Comparison of ENCODE assay signal across 8 mouse cellular contexts in the genomic region with DNA sequence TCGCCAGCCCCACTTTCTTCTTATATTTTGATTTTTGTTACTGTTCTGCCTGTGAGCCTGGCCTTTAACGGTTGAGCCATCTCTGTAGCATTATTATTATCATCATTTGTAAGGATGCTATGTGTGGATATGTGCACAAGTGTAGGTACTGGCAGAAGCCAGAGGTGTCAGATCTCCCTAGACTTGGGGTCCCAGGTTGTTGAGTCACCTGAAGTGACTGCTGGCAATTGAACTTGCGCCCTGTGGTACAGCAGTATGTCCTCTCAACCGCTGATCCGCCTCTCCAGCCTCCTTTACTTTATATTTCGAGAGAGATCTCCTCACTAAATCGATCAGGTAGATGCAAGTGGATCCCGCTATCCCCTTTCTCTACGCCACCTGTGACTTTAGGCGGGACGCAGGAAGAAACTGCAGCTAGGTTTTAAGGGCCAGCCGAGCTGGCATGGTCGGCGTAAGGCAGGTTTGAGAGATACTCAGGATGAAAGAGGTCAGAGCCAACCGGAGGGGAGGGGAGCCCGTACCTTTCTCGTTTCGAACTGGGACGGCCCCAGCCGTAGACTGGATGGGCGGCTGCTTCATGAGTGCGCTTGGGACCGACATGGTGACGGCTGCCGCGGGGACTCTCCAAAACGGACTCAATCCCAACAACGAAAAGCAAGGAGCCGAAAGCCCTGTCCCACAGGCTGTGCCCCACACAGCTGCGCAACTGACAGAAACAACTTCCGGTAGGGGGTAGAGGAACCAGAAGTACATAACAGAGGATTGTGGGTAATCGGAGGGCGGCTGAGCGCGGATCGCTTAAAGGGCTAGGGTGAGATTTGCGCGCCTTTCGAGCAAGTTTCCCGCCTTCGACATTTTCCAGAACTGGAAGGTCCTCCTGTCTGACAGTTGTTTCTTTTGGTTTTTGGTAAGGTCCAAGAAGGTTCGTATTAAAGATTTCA. TPM values are rescaled to one million over a fixed set of nuclear protein-coding genes. Genes with fewer than 3 reads are reported as not detected.
A peak's percentile ranks its signal among the peaks of the same experiment; 100 is the strongest.
DNase-seq lines count a peak whose midpoint lies in the region; ATAC-seq and TF ChIP-seq lines count a peak whose summit lies in the region.
"Not testable (repeated sequence)": the region's sequence is repeated elsewhere in the genome, so short reads cannot be mapped to it uniquely, and the experiment has no call there.

A gene (minus strand): TSS at position 724 of the 941 bp plus-strand sequence.
A gene (plus strand): TSS at position 782 of the 941 bp plus-strand sequence.

- ATAC-seq in heart, embryonic 12.5 days (ENCODE audit: insufficient number of reproducible peaks, low FRiP score), result peak; percentile 90
- ATAC-seq in kidney, postnatal 0 days (replicated peaks; ENCODE audit: low FRiP score, low read depth), result peak; percentile 91
- peak; percentile 92 for ATAC-seq in liver, embryonic 11.5 days (replicated peaks; ENCODE audit: low FRiP score)
- ATAC-seq in stomach, embryonic 14.5 days (ENCODE audit: insufficient number of reproducible peaks, insufficient read depth, low FRiP score, low read depth), result peak; percentile 88

- not testable (repeated sequence) for TF ChIP-seq CTCF in C2C12 (IDR thresholded peaks at IDR 0.05; ENCODE audit: control insufficient read depth, insufficient read depth, insufficient read length); brain, embryonic 14.5 days (IDR thresholded peaks at IDR 0.05; ENCODE audit: borderline replicate concordance, extremely low read depth, insufficient read depth, insufficient read length)
- TF ChIP-seq CTCF in kidney, postnatal 0 days (IDR thresholded peaks at IDR 0.05; ENCODE audit: low read depth), result peak; percentile 23; the same call in 1 of the 2 replicates

- H3K27me3 ChIP-seq in C2C12 (ENCODE audit: control insufficient read depth, insufficient read depth, insufficient read length); erythroblast, embryonic 14.5 days (ENCODE audit: control insufficient read depth); heart, embryonic 12.5 days (replicated peaks); kidney, postnatal 0 days (ENCODE audit: insufficient read depth, low read length); liver, embryonic 11.5 days (replicated peaks; ENCODE audit: control insufficient read depth, insufficient read depth, low read length); stomach, embryonic 14.5 days (ENCODE audit: control insufficient read depth, insufficient read depth, low read length): not testable (repeated sequence)

- H3K4me1 ChIP-seq in erythroblast, embryonic 14.5 days (ENCODE audit: control insufficient read depth), result peaks cover 43% of the 10 kb centered on the region
- H3K4me1 ChIP-seq in heart, embryonic 12.5 days (replicated peaks), result peaks cover 14% of the 10 kb centered on the region
- H3K4me1 ChIP-seq in kidney, postnatal 0 days (replicated peaks; ENCODE audit: insufficient read depth, low read length); stomach, embryonic 14.5 days (ENCODE audit: control insufficient read depth, insufficient read depth, low read length): not testable (repeated sequence)
- H3K4me1 ChIP-seq in liver, embryonic 11.5 days (replicated peaks; ENCODE audit: control insufficient read depth, insufficient read depth, low read length), result 0 out of 2 replicates have a peak, but pooled peaks cover 10% of the 10 kb centered on the region

- H3K36me3 ChIP-seq in C2C12 (ENCODE audit: control insufficient read depth, insufficient read depth), result peaks cover 10% of the 10 kb centered on the region
- H3K36me3 ChIP-seq in erythroblast, embryonic 14.5 days (ENCODE audit: control insufficient read depth), result peaks cover 42% of the 10 kb centered on the region
- not testable (repeated sequence) for H3K36me3 ChIP-seq in heart, embryonic 12.5 days; kidney, postnatal 0 days (ENCODE audit: insufficient read depth, low read length); liver, embryonic 11.5 days (ENCODE audit: control insufficient read depth, insufficient read depth, low read length); stomach, embryonic 14.5 days (ENCODE audit: control insufficient read depth, insufficient read depth, low read length)

- peak within 1 kb of the TSS; percentile 51; the same call in 1 of the 2 replicates for H3K27ac ChIP-seq in heart, embryonic 12.5 days (ENCODE audit: poor library complexity, severe bottlenecking)
- peak within 1 kb of the TSS; percentile 76 for H3K27ac ChIP-seq in kidney, postnatal 0 days
- H3K27ac ChIP-seq in liver, embryonic 11.5 days (ENCODE audit: low read depth, low read length), result peak within 1 kb of the TSS; percentile 47; the same call in 1 of the 2 replicates
- not testable (repeated sequence) for H3K27ac ChIP-seq in stomach, embryonic 14.5 days (ENCODE audit: low read length)

- peak within 1 kb of the TSS; percentile 85 for H3K4me3 ChIP-seq in C2C12 (ENCODE audit: insufficient read depth, poor library complexity, severe bottlenecking)
- peak within 1 kb of the TSS; percentile 71 for H3K4me3 ChIP-seq in erythroblast, embryonic 14.5 days (replicated peaks)
- peak within 1 kb of the TSS; percentile 66 for H3K4me3 ChIP-seq in heart, embryonic 12.5 days
- peak within 1 kb of the TSS; percentile 55 for H3K4me3 ChIP-seq in kidney, postnatal 0 days (replicated peaks; ENCODE audit: low read depth, low read length)
- H3K4me3 ChIP-seq in liver, embryonic 11.5 days (ENCODE audit: low read depth, low read length), result peak within 1 kb of the TSS; percentile 64
- H3K4me3 ChIP-seq in stomach, embryonic 14.5 days (ENCODE audit: low read depth, low read length), result peak within 1 kb of the TSS; percentile 51

- peak within 1 kb of the TSS; percentile 44 for H3ac ChIP-seq in C2C12 (ENCODE audit: control insufficient read depth, insufficient read length, low read depth)

- peaks cover 61% of the 10 kb centered on the region for H3K79me2 ChIP-seq in C2C12 (ENCODE audit: control insufficient read depth, insufficient read depth)

- peak; percentile 97 for DNase-seq in brain, embryonic 14.5 days (ENCODE audit: low read depth)
- peak; percentile 98 for DNase-seq in kidney, postnatal 0 days (ENCODE audit: low spot score)
- peak; percentile 84 for DNase-seq in liver, embryonic 11.5 days (ENCODE audit: low spot score)
- DNase-seq in naive thymus-derived CD4-positive, alpha-beta T cell, adult 2 months (ENCODE audit: low read depth), result peak; percentile 89

- WGBS in heart, embryonic 12.5 days, result 3% methylated on average over 42 of the region's 42 CpGs
- 3% methylated on average over 38 of the region's 42 CpGs for WGBS in kidney, postnatal 0 days
- 3% methylated on average over 38 of the region's 42 CpGs for WGBS in liver, embryonic 11.5 days
- WGBS in stomach, embryonic 14.5 days, result 4% methylated on average over 36 of the region's 42 CpGs

- peak; percentile 58; the same call in 1 of the 2 replicates for TF ChIP-seq POLR2A in brain, embryonic 14.5 days (IDR thresholded peaks at IDR 0.05; ENCODE audit: borderline replicate concordance, extremely low read depth, insufficient read depth, insufficient read length, poor library complexity, severe bottlenecking)

- peaks cover 26% of the 10 kb centered on the region for H3K79me3 ChIP-seq in C2C12 (ENCODE audit: low read depth)

- H3K9ac ChIP-seq in heart, embryonic 12.5 days, result peak within 1 kb of the TSS; percentile 79
- H3K9ac ChIP-seq in kidney, postnatal 0 days (ENCODE audit: low read depth, low read length), result peak within 1 kb of the TSS; percentile 71
- peak within 1 kb of the TSS; percentile 68 for H3K9ac ChIP-seq in liver, embryonic 11.5 days (ENCODE audit: low read depth, low read length)
- peak within 1 kb of the TSS; percentile 53 for H3K9ac ChIP-seq in stomach, embryonic 14.5 days (replicated peaks; ENCODE audit: low read depth, low read length)

- H3K4me2 ChIP-seq in heart, embryonic 12.5 days, result peak within 1 kb of the TSS; percentile 83
- H3K4me2 ChIP-seq in kidney, postnatal 0 days (ENCODE audit: low read length), result peak within 1 kb of the TSS; percentile 54
- peak within 1 kb of the TSS; percentile 83 for H3K4me2 ChIP-seq in liver, embryonic 11.5 days
- H3K4me2 ChIP-seq in stomach, embryonic 14.5 days (replicated peaks; ENCODE audit: low read depth, low read length), result peak within 1 kb of the TSS; percentile 70

- H3K9me3 ChIP-seq in erythroblast, embryonic 14.5 days (ENCODE audit: control insufficient read depth, low read length); heart, embryonic 12.5 days (replicated peaks); kidney, postnatal 0 days (replicated peaks; ENCODE audit: low read length); liver, embryonic 11.5 days (ENCODE audit: control insufficient read depth, low read length); stomach, embryonic 14.5 days (ENCODE audit: control insufficient read depth, low read depth, low read length): not testable (repeated sequence)

TF ChIP-seq in C2C12, 6 proteins besides CTCF, POLR2A, EP300 and RAD21:
- TF ChIP-seq MAX (IDR thresholded peaks at IDR 0.05), result peak; percentile 38

RNA-seq across cellular contexts. Expression of the first gene that starts in this region (rescaled TPM):
- polyA plus RNA-seq in C2C12 (2012; fragmentation: generic; extraction: Trizol), result 6.3 TPM
- 10.8 and 18.4 TPM in 2 replicates for polyA plus RNA-seq in brain, embryonic 14.5 days (2012; rRNA removed)
- polyA plus RNA-seq in erythroblast, embryonic 14.5 days (2012), result 0.45 and 0.75 TPM in 2 replicates
- 16.9 and 18.6 TPM in 2 replicates for polyA plus RNA-seq in heart, embryonic 12.5 days (2016; fragmentation: Nextera tagmentation; extraction: Ambion mirVana)
- 16.6 and 18.8 TPM in 2 replicates for polyA plus RNA-seq in kidney, postnatal 0 days (2015; fragmentation: Nextera tagmentation; extraction: Ambion mirVana)
- polyA plus RNA-seq in liver, embryonic 11.5 days (2014; fragmentation: Nextera tagmentation; extraction: Ambion mirVana), result 22.4 and 23.0 TPM in 2 replicates
- 25.1 and 27.5 TPM in 2 replicates for polyA plus RNA-seq in stomach, embryonic 14.5 days (2014; fragmentation: Nextera tagmentation; extraction: Ambion mirVana)

RNA-seq across cellular contexts. Expression of the second gene that starts in this region (rescaled TPM):
- 4.8 TPM for polyA plus RNA-seq in C2C12 (2012; fragmentation: generic; extraction: Trizol)
- polyA plus RNA-seq in brain, embryonic 14.5 days (2012; rRNA removed), result 7.7 and 10.6 TPM in 2 replicates
- polyA plus RNA-seq in erythroblast, embryonic 14.5 days (2012), result 0.08 and 0.11 TPM in 2 replicates
- 7.3 and 7.5 TPM in 2 replicates for polyA plus RNA-seq in heart, embryonic 12.5 days (2016; fragmentation: Nextera tagmentation; extraction: Ambion mirVana)
- polyA plus RNA-seq in kidney, postnatal 0 days (2015; fragmentation: Nextera tagmentation; extraction: Ambion mirVana), result 5.3 and 5.5 TPM in 2 replicates
- polyA plus RNA-seq in liver, embryonic 11.5 days (2014; fragmentation: Nextera tagmentation; extraction: Ambion mirVana), result 15.4 and 15.5 TPM in 2 replicates
- 8.6 and 9.3 TPM in 2 replicates for polyA plus RNA-seq in stomach, embryonic 14.5 days (2014; fragmentation: Nextera tagmentation; extraction: Ambion mirVana)
